Mouse (Mus musculus) kidney, postnatal 36 days (tissue): Measurements from ENCODE around the gene Rrnad1.

Experiments
- DNase-seq, 2 experiments: peaks; one replicate each; pipeline ENCODE4 v3.0.0; 2021 to 2022; ENCODE audit warnings: mixed read lengths in 2 of 2

Gene Rrnad1

GRCm38 (mm10) chr3:87948378-87949265 lies 18.1 kb upstream of the Rrnad1 start, which contains the start of gene Crabp2:
TSS of gene Crabp2 (plus strand) at chr3:87948666.
- no peak for DNase-seq

GRCm38 (mm10) chr3:87947811-87948199 lies 17.3 kb upstream of the Rrnad1 start:
- no peak for DNase-seq

DNA sequence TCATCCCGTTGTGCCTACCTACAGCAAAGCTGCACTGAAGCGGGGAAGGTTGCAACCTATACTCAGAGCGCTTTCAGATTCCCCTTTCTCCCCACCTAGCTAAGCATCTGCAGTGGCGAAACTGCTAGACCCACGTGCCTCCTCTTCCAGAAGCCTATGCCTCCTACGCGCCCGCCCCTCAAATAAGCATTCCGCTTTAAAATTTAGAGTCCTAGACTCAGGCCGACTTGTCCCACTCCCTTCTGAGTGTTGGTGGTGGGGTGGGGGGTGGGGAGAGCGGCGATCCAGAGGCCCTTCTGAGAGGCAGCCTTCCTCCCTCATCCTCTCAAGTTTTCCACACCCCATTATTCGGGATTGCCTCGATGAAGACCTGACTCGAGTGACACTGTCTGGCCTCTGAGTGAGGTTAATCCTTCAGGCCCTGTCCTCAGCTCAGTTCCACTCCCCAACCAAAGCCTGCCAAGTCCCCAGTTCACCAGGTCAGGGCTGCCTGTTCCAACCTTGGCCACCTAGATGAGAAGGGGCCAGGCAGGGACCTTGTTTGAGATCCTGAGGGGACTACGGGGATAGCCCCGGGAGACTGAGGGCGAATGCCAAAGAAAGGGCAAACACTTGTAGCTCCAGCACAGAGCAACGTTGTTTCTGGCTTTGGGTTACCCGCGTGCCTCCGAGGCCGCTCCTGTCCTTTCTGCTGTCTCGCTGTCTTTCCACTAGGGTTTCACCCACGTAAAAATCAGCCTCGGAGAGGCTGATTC lies 16.7 kb upstream of the Rrnad1 start:
- no peak for DNase-seq

DNA sequence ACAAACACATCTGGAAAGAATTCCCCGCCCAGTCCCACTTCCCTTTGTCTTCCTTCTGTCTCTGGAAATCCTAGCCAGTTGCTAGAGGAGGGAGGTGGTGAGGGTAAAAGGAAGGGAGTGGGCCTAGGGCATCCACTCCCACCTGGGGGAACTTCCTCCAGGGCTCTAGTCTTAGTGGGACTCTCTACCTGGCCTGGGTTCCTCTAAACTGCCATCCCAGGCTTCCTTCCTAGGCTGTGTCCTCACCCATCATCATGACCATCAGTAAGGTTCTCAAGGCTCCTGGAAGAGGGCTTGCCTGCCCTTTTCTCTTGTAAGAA lies 16.0 kb upstream of the Rrnad1 start:
- no peak for DNase-seq

DNA sequence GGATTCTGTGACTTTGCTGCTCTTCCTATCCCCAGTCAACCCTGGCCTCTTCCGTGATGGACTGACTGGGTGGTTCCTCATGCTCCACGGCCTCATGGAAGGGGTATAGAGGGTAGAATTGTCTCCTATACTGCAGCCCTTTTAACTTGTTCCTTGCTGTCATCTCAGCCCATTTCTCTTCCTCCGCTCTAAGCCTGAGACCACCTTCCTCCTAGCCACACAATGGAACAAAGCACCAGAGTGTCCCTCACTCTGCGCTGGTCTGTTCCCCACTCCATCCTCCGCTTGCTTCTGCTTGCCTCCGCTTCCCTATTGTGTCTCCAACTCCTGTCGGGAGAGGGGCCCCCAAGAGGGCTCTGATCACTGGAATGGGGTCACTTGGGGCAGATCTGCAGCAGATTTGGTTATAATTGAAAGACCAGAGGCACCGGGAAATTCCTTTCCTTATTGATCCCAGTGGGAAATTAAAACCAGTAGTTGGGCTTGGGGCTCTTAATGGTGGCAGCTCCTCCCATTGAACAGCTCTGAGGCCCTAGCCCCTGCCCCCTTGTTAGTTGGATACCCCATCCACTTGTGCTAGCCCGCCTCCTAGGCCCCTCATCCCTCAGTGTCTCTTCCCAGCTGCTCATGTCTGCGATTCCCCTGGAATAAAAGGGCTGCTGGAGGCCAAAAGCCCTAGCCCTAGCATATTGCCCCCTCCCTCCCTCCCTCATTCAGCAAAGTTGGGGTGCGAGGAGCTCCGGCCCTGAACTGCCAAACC lies 15.4 kb upstream of the Rrnad1 start:
- no peak for DNase-seq

DNA sequence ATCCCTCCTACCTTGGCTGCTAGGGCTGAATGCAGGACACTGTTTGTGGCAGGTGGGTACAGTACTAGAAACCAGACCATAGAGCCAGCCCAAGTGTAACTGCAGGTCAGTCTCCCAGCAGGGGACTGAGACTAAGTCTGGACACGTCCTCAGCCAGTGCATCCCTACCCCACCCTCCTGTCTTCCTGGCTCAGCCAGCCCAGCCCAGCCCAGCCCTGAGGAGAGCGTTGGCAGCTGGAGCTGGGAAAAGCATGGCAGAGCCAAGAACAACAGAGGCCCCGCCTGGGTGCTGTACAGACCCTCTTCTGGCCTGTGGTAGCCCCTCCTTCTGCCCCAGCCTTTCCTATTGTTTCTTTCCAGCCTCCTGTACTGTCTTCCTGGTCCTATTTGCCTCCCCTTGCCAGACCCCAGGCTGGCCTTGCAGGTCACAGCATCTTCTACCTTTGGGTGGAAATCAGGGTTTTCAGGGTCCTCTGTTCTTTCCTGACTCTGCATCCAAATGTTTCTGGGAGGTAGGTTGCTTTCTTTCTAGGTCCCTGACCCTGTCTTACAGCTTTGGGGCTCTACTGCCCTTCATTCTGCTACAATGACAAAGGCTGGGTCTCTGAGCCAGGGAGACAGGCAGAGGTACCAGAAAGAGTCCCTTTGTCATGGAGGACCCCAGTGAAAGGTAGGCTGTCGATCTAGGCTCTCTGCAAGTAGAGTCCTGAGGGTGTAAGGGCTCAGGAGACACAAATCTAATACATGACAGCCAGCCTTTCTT lies 14.5 kb upstream of the Rrnad1 start:
- DNase-seq: no peak

GRCm38 (mm10) chr3:87943586-87943985 lies 13.1 kb upstream of the Rrnad1 start:
- DNase-seq: no peak

- no peak for DNase-seq
Observed at GRCm38 (mm10) chr3:87942471-87942870, 12.0 kb upstream of the Rrnad1 start.

DNA sequence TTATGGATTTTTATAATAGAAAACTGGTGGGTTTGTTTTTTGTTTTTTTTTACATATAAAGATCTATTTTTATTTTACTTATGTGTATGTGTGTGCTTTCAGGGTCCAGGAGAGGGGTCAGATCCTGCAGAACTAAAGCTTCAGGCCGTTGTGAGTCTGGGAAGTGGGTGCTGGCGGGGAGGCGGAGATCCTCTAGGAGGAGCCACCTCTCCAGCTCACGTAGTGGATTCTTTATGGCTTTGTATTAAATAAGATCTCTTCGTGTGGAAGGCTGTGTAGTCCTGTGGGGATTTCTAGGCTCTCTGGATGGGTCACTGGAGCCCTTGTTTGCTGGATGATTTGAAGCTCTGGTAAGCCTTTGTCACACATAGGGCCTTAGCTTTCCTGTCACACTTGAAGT lies 10.1 kb upstream of the Rrnad1 start:
- no peak for DNase-seq

DNA sequence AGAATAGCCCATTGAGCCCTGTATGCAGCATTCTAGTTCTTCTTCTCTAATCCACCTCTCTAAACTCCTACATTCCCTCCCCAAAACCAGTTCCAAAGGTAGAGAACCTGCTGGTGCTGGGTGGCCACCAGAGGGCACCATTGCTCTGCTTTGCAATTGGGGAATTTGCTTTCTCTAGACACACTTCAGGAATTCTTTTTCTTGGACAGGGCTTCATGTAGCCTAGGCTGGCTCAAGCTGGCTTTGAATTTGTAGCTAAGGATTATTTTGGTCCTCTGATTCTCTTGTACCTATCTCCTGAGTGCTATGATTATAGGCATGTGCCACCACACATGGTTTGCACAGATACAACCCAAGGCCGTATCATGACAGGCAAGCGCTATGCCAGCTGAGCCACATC lies 5.3 kb upstream of the Rrnad1 start:
- DNase-seq: peak; percentile 79 to 96

- peak; percentile 48 to 63 for DNase-seq
Observed at GRCm38 (mm10) chr3:87935201-87935600, 4.7 kb upstream of the Rrnad1 start.

DNA sequence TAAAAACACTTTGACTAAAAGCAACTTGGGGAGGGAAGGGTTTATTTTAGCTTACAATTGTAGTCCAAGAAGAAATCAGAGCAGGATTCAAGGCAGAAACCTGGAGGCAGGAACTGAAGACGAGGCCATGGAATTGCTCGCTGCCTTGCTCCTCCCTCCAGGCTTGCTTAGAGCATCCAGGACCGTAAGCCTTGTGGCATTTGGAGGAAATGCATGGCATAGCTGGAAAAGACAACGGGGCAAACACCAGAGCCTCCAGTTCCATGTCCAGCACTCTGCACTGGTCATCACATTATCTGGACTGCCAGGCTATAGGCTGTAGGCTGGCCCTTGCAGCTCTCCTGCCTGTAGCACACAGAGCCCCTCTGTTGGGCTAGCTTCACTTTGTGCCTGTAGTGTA lies 4.0 kb upstream of the Rrnad1 start:
- no peak for DNase-seq

- peak in 1 of 2 experiments; percentile 72 for DNase-seq
Observed at GRCm38 (mm10) chr3:87934026-87934425, 3.5 kb upstream of the Rrnad1 start.

GRCm38 (mm10) chr3:87929341-87930077 lies 1.0 kb downstream of the Rrnad1 start:
- no peak for DNase-seq

GRCm38 (mm10) chr3:87927452-87927851 lies 3.1 kb downstream of the Rrnad1 start:
- DNase-seq: no peak

- DNase-seq: no peak
Observed at GRCm38 (mm10) chr3:87924996-87925395, 5.5 kb downstream of the Rrnad1 start.

- DNase-seq: no peak
Observed at GRCm38 (mm10) chr3:87920270-87920943, 10.1 kb downstream of the Rrnad1 start.

- DNase-seq: peak; percentile 83 to 95
Observed at GRCm38 (mm10) chr3:87919336-87920108, 11.0 kb downstream of the Rrnad1 start, which contains the start of gene Mrpl24. TSS of gene Mrpl24 (plus strand) at chr3:87919506.

DNA sequence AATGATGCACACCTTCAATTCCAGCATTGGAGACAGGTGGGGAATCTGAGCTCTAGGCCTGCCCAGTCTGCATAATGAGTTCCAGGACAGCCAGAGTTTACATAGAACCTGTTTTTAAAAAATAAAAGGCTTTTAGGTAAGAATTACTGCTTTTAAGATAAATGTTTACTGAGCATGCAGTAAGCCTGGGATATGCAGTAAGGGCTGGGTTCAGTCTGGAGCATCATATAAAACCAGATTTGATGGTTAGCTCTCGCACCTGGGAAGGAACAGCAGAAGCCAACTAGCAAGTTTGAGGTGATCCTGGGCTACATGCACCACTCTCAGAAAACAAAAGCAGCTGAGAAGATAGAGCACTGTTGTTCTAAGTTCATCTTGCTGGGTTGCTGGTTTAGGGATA lies 12.0 kb downstream of the Rrnad1 start:
- no peak for DNase-seq

DNA sequence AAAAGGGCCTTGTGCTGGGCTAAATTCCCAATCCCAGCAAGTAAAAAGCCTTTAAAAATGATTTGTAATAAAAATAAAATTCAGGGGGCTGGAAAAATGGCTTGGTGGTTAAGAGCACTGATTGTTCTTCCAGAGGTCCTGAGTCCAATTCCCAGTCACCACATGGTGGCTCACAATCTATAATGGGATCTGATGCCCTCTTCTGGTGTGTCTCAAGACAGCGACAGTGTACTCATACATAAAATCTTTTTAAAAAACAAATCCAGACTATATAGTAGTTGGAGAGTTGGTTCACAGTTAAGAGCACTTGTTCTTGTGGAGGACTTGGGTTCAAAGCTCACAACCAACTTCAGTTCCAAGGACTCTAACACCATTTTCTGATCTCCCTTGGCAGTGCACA lies 13.5 kb downstream of the Rrnad1 start:
- DNase-seq: no peak
